Mouse (Mus musculus) thymus, postnatal 36 days (tissue): ENCODE data around the gene Rnf133.

Source experiments
- DNase-seq, 2 experiments: peaks; one replicate each; pipeline ENCODE4 v3.0.0; 2022; ENCODE audit warnings: mixed read lengths in 2 of 2

Gene Rnf133

DNA sequence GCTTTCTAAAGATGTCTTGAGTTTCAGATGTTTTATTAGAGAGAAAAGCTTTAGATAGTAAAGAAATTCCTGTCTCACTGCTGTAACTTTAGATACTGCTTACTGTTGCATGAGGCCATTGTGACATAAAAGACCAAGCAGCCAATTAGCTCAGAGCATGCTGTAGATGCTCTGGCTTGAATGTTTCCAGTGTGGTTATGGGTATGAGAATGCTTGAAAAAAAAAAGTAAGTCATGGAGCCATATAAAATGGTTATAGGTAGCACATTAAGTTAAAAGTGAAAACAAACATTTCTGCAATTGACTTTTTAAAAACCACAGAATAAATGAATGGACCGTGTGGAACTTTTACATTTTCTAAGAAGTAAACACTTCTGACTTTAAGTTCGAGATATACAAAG is at the start of gene Rnf133:
TSS of gene Rnf133 (minus strand) at position 101 of the 400 bp plus-strand sequence.
- DNase-seq = no peak

DNA sequence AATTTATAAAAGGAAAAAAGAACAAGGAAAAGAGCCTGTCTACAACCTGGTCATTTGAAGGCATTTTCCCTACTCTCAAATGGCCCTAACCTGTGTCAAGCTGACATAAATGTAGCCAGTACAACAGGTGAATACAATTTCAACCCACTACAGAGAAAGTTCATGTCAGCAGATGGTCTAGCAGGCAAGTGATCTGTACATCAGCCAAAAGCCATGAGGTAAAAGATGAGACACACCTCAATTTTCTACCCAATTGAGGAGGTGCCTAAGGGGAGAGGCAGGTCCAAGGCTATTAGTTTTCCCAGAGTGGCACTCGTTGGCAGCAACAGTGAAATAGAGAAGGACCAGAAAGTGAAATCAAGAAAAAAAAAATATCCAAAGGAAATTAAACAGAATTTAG is 28.1 kb upstream of the Rnf133 start:
- no peak for DNase-seq

DNA sequence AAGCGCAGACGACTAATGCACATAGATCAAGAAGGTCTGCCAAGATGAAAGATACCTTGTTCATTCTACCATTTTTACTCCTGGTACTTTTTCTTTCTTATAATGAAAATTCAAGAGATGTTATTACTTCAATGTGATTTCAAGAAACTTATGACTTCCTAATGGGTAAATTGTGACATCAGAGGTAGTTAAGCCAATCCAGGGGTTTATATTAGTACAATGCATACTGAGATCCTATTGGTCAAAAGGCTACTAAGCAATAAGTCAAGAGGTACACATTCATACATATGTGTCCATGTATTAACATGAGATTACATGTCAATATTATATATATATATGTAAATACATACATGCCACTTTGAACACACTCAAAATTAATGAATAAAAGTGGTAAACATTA is 4.9 kb upstream of the Rnf133 start, which contains the start of gene Rnf148:
TSS of gene Rnf148 (minus strand) at position 101 of the 400 bp plus-strand sequence.
- DNase-seq = no peak

DNA sequence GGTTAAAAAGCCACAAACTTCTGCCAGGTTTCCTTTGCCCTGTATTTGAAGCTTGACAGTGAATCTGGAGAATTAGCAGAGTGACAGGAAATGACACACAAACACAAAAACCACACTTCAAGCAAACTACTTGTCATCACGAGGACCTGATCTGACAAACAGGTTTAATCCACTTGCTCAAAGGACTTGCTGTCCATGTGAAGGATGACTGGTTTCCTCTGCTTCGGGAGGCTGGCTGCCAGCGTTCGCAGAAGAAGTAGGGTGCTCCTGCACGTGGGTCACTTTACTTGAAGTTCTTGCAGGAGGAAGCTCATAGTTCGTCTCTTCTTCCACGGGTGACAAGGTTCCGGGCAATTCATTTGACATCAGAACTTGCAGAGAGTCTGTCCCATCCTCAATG is 1.4 kb downstream of the Rnf133 start:
- DNase-seq = no peak

DNA sequence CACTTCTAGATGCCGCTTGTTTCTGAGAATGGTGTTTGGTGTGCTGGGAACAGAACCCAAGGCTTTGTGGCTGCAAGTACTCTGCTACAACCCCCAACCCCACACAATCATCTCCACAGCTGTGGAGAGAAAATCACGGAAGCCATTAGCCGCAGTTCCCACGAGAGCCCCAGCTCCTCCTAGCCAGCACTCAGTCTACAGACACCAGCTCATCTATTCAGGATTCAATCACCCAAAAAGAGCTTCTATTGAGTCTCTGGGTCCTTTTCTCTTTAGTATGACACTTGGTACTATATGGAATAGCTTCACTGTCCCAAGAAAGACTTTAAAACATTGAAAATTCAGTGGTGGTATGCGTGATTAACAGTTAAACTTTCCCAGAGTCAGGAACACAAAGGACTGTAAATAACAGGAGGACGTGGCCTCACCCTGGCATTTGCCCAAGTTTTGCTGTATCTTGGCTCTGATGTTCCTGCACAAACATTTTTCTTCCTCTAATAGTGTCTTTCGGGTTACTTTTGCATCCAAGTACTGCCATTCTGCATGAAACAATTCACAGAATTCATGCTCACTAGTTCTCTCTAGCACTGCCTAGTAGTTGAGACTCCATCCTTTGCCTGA is 2.4 kb downstream of the Rnf133 start:
- no peak for DNase-seq

DNA sequence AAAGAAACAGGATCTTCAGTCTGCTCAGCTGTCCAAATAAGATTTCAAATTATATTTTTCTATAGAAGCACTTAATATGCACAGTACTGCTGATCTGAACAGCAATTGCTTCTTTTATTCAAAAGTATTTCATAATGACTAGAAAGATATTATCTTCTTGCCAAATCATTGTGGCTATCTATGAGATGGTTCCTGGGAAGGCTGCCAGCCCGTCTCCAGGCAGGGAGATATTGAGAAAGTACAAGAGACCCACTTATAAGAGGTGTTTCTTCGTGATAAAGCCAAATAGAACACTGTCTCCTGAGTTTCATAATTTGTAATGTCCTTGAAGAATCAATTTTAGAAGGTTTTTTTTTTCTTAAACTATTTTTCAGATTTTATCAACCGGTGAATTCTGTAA is 13.0 kb downstream of the Rnf133 start:
- DNase-seq = no peak

DNA sequence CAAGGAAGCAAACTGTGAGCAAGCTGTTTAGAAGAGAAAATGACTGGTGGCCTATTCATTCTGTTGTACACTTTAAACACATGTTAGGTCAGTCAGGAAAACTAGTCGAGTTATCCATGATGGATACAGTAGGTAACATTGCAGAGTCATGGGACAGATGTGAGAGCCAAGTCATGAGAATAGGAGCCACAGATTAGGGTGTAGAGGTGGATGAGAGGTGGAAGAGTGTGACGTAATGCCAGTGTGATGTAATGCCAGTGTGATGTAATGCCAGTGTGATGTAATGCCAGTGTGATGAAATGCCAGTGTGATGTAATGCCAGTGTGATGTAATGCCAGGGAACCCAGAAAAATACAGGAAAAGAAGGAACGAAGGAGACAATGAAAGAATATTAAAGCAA is 14.9 kb downstream of the Rnf133 start:
- no peak for DNase-seq

DNA sequence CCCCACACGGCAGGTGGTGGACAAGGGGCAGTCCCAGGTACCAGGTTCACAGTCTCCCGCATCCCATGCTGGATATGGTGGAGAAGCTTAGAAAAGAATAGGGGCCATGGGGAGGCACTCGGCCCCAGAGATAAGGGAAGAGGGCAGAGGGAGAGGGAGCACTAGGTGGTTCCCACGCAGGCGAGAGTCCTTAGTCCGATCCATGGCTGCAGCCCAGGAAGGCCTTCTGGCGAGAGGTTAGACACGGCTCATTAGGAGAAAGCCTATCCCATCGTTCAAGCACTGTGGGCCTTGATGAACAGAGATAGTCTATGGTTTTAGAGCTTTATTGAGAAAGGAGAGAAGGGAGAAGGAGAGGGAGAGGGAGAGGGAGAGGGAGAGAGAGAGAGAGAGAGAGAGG is 16.1 kb downstream of the Rnf133 start:
- DNase-seq = no peak

DNA sequence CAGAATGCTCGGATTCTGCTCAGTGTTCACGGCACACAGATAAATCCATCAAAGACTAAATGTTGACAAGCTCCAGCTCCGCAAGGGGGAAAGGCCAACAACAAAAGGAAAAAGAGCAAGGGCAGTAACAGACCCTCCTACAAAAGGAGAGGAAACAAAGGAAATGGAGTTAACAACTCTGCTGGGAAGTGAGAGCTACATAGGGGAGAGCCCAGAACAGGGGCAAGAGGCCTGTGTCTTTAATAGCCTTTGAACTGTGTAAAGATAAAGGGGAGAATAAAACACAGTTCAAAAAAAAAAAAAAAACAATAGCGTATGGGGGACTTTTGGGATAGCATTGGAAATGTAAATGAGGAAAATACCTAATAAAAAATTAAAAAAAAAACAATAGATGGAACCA is 19.6 kb downstream of the Rnf133 start:
- no peak for DNase-seq
